Mouse (Mus musculus): Measurements from ENCODE around the gene Pbx2. TPM values are rescaled to one million over a fixed set of nuclear protein-coding genes. Genes with fewer than 3 reads are reported as not detected.

Pbx2 gene
- total RNA-seq, 2 experiments from 2014 or later, result 14.0 to 14.6 TPM

GRCm38 (mm10) chr17:34585121-34585520 is 5.9 kb upstream of the Pbx2 start:
- TF ChIP-seq CTCF (IDR thresholded peaks at IDR 0.05), result no peak
- Histone ChIP-seq H3K27ac (no peak overlapping the region), H3K4me3 (no peak overlapping the region)
- peak; percentile 17 for DNase-seq
- intact Hi-C loops (cut with DNase I), result no loop called here

- H3K27ac ChIP-seq, result peak overlapping the region; percentile 99
- intact Hi-C loops (cut with DNase I), result loop anchor here (2.0 kb wide), 1 partner anchor 657 kb away; no protein-coding TSS in a partner anchor
These were observed 4.9 kb upstream of the Pbx2 start for GRCm38 (mm10) chr17:34585877-34586771.

GRCm38 (mm10) chr17:34586796-34587422 is 4.2 kb upstream of the Pbx2 start:
- DNase-seq, result peak; percentile 92
- intact Hi-C loops (cut with DNase I), result loop anchor here (2.0 kb wide), 1 partner anchor 656 kb away; no protein-coding TSS in a partner anchor
- H3K27ac ChIP-seq, result peak overlapping the region; percentile 99
- no peak for TF ChIP-seq CTCF (IDR thresholded peaks at IDR 0.05)
- peak overlapping the region; percentile 95 for H3K4me3 ChIP-seq

More at GRCm38 (mm10) chr17:34585877-34586771, 4.9 kb upstream of the Pbx2 start:
- peak; percentile 28 for DNase-seq
- H3K4me3 ChIP-seq, result peak overlapping the region; percentile 95
- no peak for TF ChIP-seq CTCF (IDR thresholded peaks at IDR 0.05)

- TF ChIP-seq CTCF (IDR thresholded peaks at IDR 0.05), result no peak
- peak; percentile 99 for DNase-seq
- Histone ChIP-seq H3K4me3 (peak overlapping the region; percentile 95), H3K27ac (peak overlapping the region; percentile 99)
- intact Hi-C loops (cut with DNase I), result loop anchor here (2.0 kb wide), 1 partner anchor 655 kb away; no protein-coding TSS in a partner anchor
These were observed 3.6 kb upstream of the Pbx2 start for GRCm38 (mm10) chr17:34587423-34587811.

- Histone ChIP-seq H3K4me3 (peak overlapping the region; percentile 95), H3K27ac (peak overlapping the region; percentile 99)
- intact Hi-C loops (cut with DNase I), result loop anchor here (2.0 kb wide), 1 partner anchor 655 kb away; no protein-coding TSS in a partner anchor
- TF ChIP-seq CTCF (IDR thresholded peaks at IDR 0.05), result no peak
- no peak for DNase-seq
These were observed 3.3 kb upstream of the Pbx2 start for GRCm38 (mm10) chr17:34587814-34588213.

GRCm38 (mm10) chr17:34588767-34589166 is 2.3 kb upstream of the Pbx2 start:
- Histone ChIP-seq H3K27ac (peak overlapping the region; percentile 97; the same call in 1 of the 2 replicates), H3K4me3 (peak overlapping the region; percentile 88; the same call in 1 of the 2 replicates)
- TF ChIP-seq CTCF (IDR thresholded peaks at IDR 0.05), result no peak
- intact Hi-C loops (cut with DNase I), result no loop called here
- no peak for DNase-seq

- Histone ChIP-seq H3K4me3 (peak overlapping the region; percentile 88), H3K27ac (peak overlapping the region; percentile 97)
- intact Hi-C loops (cut with DNase I), result no loop called here
- TF ChIP-seq CTCF (IDR thresholded peaks at IDR 0.05), result no peak
- peak; percentile 17 for DNase-seq
These were observed 1.9 kb upstream of the Pbx2 start for GRCm38 (mm10) chr17:34589206-34589605.

GRCm38 (mm10) chr17:34589681-34590101 is 1.4 kb upstream of the Pbx2 start, which contains the start of gene Gpsm3:
Gpsm3 (plus strand) TSS chr17:34589806.
- Histone ChIP-seq H3K4me3 (peak within 1 kb of the TSS; percentile 88), H3K27ac (peak within 1 kb of the TSS; percentile 97)
- peak; percentile 85 for DNase-seq
- TF ChIP-seq CTCF (IDR thresholded peaks at IDR 0.05), result no peak
- intact Hi-C loops (cut with DNase I), result no loop called here

- Histone ChIP-seq H3K4me3 (peak overlapping the region; percentile 88), H3K27ac (peak overlapping the region; percentile 97)
- intact Hi-C loops (cut with DNase I), result no loop called here
- TF ChIP-seq CTCF (IDR thresholded peaks at IDR 0.05), result no peak
- no peak for DNase-seq
These were observed 695 bp upstream of the Pbx2 start for GRCm38 (mm10) chr17:34590154-34590987.

GRCm38 (mm10) chr17:34591994-34592375 is 919 bp downstream of the Pbx2 start:
- TF ChIP-seq CTCF (IDR thresholded peaks at IDR 0.05), result no peak
- peak; percentile 95 for DNase-seq
- H3K4me3 ChIP-seq, result peak overlapping the region; percentile 88
- intact Hi-C loops (cut with DNase I), result no loop called here
- peak overlapping the region; percentile 97 for H3K27ac ChIP-seq

GRCm38 (mm10) chr17:34592581-34593549 is 1.8 kb downstream of the Pbx2 start:
- intact Hi-C loops (cut with DNase I), result no loop called here
- TF ChIP-seq CTCF (IDR thresholded peaks at IDR 0.05), result no peak
- no peak for DNase-seq
- Histone ChIP-seq H3K27ac (peak overlapping the region; percentile 97), H3K4me3 (peak overlapping the region; percentile 88)

Data from gastrocnemius, adult 2 months (tissue).